Mouse (Mus musculus) ES-E14 (cell line): ENCODE measurements at regions not wholly inside any gene's neighbourhood (a gene's known extent, or its start where the extent isn't known, plus 50 kb on each side); places are given as distances from the start of the nearest gene placed in this dataset.

Experiments
- CHD2 ChIP-seq: IDR thresholded peaks from 2 replicates; pipeline ENCODE4 v1.6.1; 2014; ENCODE audit warnings: mild to moderate bottlenecking, low read depth, low read length, inconsistent platforms
- MAFK ChIP-seq: IDR thresholded peaks from 2 replicates; pipeline ENCODE4 v1.6.1; 2014; ENCODE audit warnings: mild to moderate bottlenecking, low read depth, low read length, inconsistent platforms; ENCODE audit not compliant: insufficient read depth
- ZC3H11A ChIP-seq: IDR thresholded peaks from 2 replicates; pipeline ENCODE4 v1.6.1; 2012; ENCODE audit warnings: low read depth, mild to moderate bottlenecking, inconsistent platforms, low read length, borderline replicate concordance

GRCm38 (mm10) chr3:60292940-60293339, 179.7 kb upstream of the Mbnl1 start:
- TF ChIP-seq ZC3H11A (no peak), CHD2 (no peak), MAFK (no peak)
